Mouse (Mus musculus) megakaryocyte, embryonic 14.5 days (primary cell): ENCODE data around the gene Cutal.

Experiments
- FLI1 ChIP-seq: IDR thresholded peaks from 2 replicates; pipeline ENCODE4 v1.6.1; 2012; ENCODE audit warnings: low read length, inconsistent platforms, mixed read lengths
- GATA1 ChIP-seq: IDR thresholded peaks from 3 replicates; pipeline ENCODE4 v1.6.1; 2012; ENCODE audit warnings: mixed read lengths, low read length, inconsistent platforms, borderline replicate concordance

GRCm38 (mm10) chr2:34903191-34903590, 29.0 kb downstream of the Cutal start:
- TF ChIP-seq GATA1, result no peak
- TF ChIP-seq FLI1, result no peak
